Mouse (Mus musculus): ENCODE measurements around the gene Pabpn1l. TPM values are rescaled to one million over a fixed set of nuclear protein-coding genes. Genes with fewer than 3 reads are reported as not detected.

The Pabpn1l gene
- polyA plus RNA-seq, 1 experiment from 2014 or later = not detected

DNA sequence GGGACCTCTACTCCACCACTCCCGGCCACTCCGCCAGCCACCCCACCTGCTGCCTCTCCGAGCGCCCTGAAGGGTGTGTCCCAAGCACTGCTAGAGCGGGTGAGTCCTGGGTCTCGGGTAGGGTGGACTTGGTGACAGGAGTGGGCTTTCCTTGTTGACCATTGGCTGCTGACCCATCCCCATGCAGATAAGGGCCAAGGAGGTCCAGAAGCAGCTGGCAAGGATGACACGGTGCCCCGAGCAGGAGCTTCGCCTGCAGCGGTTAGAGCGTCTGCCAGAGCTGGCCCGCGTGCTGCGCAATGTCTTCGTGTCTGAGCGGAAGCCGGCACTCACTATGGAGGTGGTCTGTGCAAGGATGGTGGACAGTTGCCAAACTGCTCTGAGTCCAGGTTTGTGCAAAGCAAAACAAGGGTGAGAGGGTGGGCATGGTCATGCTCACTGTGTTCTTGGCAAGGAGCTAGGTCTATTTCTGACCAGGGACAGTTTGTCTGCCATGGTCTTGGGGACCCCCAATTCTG is 50.7 kb downstream of the Pabpn1l start:
- no peaks in the 10 kb centered on the region for H3K9me3 ChIP-seq
- H3K36me3 ChIP-seq = peaks cover 38% of the 10 kb centered on the region
- no peak overlapping the region for H3K27ac ChIP-seq
- no peak for ATAC-seq
- H3K4me1 ChIP-seq (replicated peaks) = peaks cover 48% of the 10 kb centered on the region
- WGBS = 96% methylated on average over 17 of the region's 17 CpGs
- no peak overlapping the region for H3K4me2 ChIP-seq (replicated peaks)
- H3K9ac ChIP-seq (replicated peaks) = no peak overlapping the region
- H3K27me3 ChIP-seq = no peaks in the 10 kb centered on the region
- no peak overlapping the region for H3K4me3 ChIP-seq (replicated peaks)

DNA sequence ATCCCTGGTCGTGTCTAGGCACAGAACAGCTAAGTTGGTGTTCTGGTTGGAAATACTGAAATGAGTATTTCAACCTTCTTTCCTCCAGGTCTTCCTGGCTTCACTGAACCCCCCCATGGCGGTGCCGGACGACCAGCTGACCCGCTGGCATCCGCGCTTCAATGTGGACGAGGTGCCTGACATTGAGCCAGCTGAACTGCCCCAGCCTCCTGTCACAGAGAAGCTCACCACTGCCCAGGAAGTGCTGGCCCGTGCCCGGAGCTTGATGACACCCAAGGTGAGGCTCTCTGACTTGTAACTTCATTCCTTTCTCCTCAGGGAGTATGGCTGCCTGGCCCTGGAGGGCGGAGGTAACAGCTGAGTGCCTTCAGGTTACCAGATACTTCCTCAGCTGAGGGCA is 51.4 kb downstream of the Pabpn1l start:
- H3K4me2 ChIP-seq (replicated peaks) = no peak overlapping the region
- H3K4me3 ChIP-seq (replicated peaks) = no peak overlapping the region
- no peak for ATAC-seq
- 93% methylated on average over 11 of the region's 11 CpGs for WGBS
- H3K36me3 ChIP-seq = peaks cover 38% of the 10 kb centered on the region
- H3K9me3 ChIP-seq = no peaks in the 10 kb centered on the region
- H3K27me3 ChIP-seq = no peaks in the 10 kb centered on the region
- peaks cover 52% of the 10 kb centered on the region for H3K4me1 ChIP-seq (replicated peaks)
- no peak overlapping the region for H3K27ac ChIP-seq
- no peak overlapping the region for H3K9ac ChIP-seq (replicated peaks)

DNA sequence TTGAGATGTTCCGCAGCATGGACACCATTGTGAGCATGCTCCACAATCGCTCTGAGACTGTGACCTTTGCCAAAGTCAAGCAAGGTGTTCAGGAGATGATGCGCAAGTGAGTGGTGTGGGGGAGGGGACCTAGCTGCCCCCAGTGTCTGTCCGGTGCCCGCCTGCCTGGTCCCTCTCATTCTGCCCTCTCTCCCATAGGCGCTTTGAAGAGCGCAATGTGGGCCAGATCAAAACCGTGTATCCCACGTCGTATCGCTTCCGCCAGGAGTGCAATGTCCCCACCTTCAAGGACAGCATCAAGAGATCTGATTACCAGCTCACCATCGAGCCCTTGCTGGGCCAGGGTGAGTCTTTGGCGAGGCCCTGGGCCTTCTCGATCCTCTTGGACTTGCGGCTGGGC is 52.5 kb downstream of the Pabpn1l start:
- no peaks in the 10 kb centered on the region for H3K27me3 ChIP-seq
- no peak for ATAC-seq
- no peaks in the 10 kb centered on the region for H3K9me3 ChIP-seq
- H3K9ac ChIP-seq (replicated peaks) = no peak overlapping the region
- no peak overlapping the region for H3K27ac ChIP-seq
- peaks cover 41% of the 10 kb centered on the region for H3K4me1 ChIP-seq (replicated peaks)
- H3K4me3 ChIP-seq (replicated peaks) = no peak overlapping the region
- H3K36me3 ChIP-seq = peaks cover 38% of the 10 kb centered on the region
- 95% methylated on average over 16 of the region's 16 CpGs for WGBS
- H3K4me2 ChIP-seq (replicated peaks) = no peak overlapping the region

Small RNA genes lying within 50 kb of the gene (microRNA-seq; reads per million reads assigned to microRNA genes)
- not detected for gene Mir6396

Other genes starting within 250 kb of the Pabpn1l start
- 40.0 and 44.9 TPM in 2 replicates for gene Zc3h18, start 246.1 kb downstream of the Pabpn1l start, polyA plus RNA-seq (2015; fragmentation: Nextera tagmentation; extraction: Ambion mirVana)
- gene Il17c, start 200.7 kb downstream of the Pabpn1l start, polyA plus RNA-seq (2015; fragmentation: Nextera tagmentation; extraction: Ambion mirVana) = not detected in 2 replicates
- 30.7 and 33.8 TPM in 2 replicates for gene Cyba, start 189.8 kb downstream of the Pabpn1l start, polyA plus RNA-seq (2015; fragmentation: Nextera tagmentation; extraction: Ambion mirVana)
- 45.9 and 47.5 TPM in 2 replicates for gene Mvd, start 179.3 kb downstream of the Pabpn1l start, polyA plus RNA-seq (2015; fragmentation: Nextera tagmentation; extraction: Ambion mirVana)
- not detected in 2 replicates for gene Snai3, start 162.0 kb downstream of the Pabpn1l start, polyA plus RNA-seq (2015; fragmentation: Nextera tagmentation; extraction: Ambion mirVana)
- 37.8 and 38.1 TPM in 2 replicates for gene Rnf166, start 146.7 kb downstream of the Pabpn1l start, polyA plus RNA-seq (2015; fragmentation: Nextera tagmentation; extraction: Ambion mirVana)
- gene Ctu2, start 146.6 kb downstream of the Pabpn1l start, polyA plus RNA-seq (2015; fragmentation: Nextera tagmentation; extraction: Ambion mirVana) = 73.0 and 80.7 TPM in 2 replicates
- 1.6 and 2.9 TPM in 2 replicates for gene Piezo1, start 71.4 kb downstream of the Pabpn1l start, polyA plus RNA-seq (2015; fragmentation: Nextera tagmentation; extraction: Ambion mirVana)
- 13.8 and 14.1 TPM in 2 replicates for gene Cdt1, start 54.7 kb downstream of the Pabpn1l start, polyA plus RNA-seq (2015; fragmentation: Nextera tagmentation; extraction: Ambion mirVana)
- 136 and 152 TPM in 2 replicates for gene Aprt, start 45.8 kb downstream of the Pabpn1l start, polyA plus RNA-seq (2015; fragmentation: Nextera tagmentation; extraction: Ambion mirVana)
- 3.9 and 4.7 TPM in 2 replicates for gene Galns, start 11.3 kb downstream of the Pabpn1l start, polyA plus RNA-seq (2015; fragmentation: Nextera tagmentation; extraction: Ambion mirVana)
- 98.5 and 102 TPM in 2 replicates for gene Trappc2l, start 11.1 kb downstream of the Pabpn1l start, polyA plus RNA-seq (2015; fragmentation: Nextera tagmentation; extraction: Ambion mirVana)
- 20.2 and 20.9 TPM in 2 replicates for gene Cbfa2t3, start 76.4 kb upstream of the Pabpn1l start, polyA plus RNA-seq (2015; fragmentation: Nextera tagmentation; extraction: Ambion mirVana)
- gene Acsf3, start 152.7 kb upstream of the Pabpn1l start, polyA plus RNA-seq (2015; fragmentation: Nextera tagmentation; extraction: Ambion mirVana) = 17.9 and 18.7 TPM in 2 replicates
- 1.00 and 1.1 TPM in 2 replicates for gene Cdh15, start 225.2 kb upstream of the Pabpn1l start, polyA plus RNA-seq (2015; fragmentation: Nextera tagmentation; extraction: Ambion mirVana)